Mouse (Mus musculus): ENCODE results near the gene Ceacam19. TPM values are rescaled to one million over a fixed set of nuclear protein-coding genes. Genes with fewer than 3 reads are reported as not detected.

Ceacam19 gene
- total RNA-seq, 2 experiments from 2014 or later = not detected

- no peak for DNase-seq
These were observed 50.9 kb downstream of the Ceacam19 start for GRCm38 (mm10) chr7:19836843-19837242.

- no peak for DNase-seq
These were observed 53.7 kb downstream of the Ceacam19 start for GRCm38 (mm10) chr7:19834055-19834454.

GRCm38 (mm10) chr7:19831837-19832236 is 55.9 kb downstream of the Ceacam19 start:
- no peak for DNase-seq

GRCm38 (mm10) chr7:19830682-19831156 is 57.0 kb downstream of the Ceacam19 start:
- DNase-seq = no peak

- DNase-seq = no peak
These were observed 58.1 kb downstream of the Ceacam19 start for GRCm38 (mm10) chr7:19829694-19830093.

GRCm38 (mm10) chr7:19826756-19827155 is 61.0 kb downstream of the Ceacam19 start:
- no peak for DNase-seq

Other genes starting within 250 kb of the Ceacam19 start
- gene Clptm1, start 222.9 kb downstream of the Ceacam19 start, total RNA-seq (2021) = 100 to 1,000 TPM; 131 to 144 TPM
- gene Apoc2, start 210.0 kb downstream of the Ceacam19 start, total RNA-seq (2021) = not detected
- gene Gm44805, start 206.5 kb downstream of the Ceacam19 start, total RNA-seq (2021) = not detected
- not detected for gene Apoc4, start 206.5 kb downstream of the Ceacam19 start, total RNA-seq (2021)
- 1 to 10 TPM; 4.6 to 5.7 TPM for gene Apoc1, start 195.3 kb downstream of the Ceacam19 start, total RNA-seq (2021)
- 1,000 to 10,000 TPM; 2,147 to 2,303 TPM for gene Apoe, start 188.8 kb downstream of the Ceacam19 start, total RNA-seq (2021)
- 100 to 1,000 TPM; 110 to 115 TPM for gene Tomm40, start 172.5 kb downstream of the Ceacam19 start, total RNA-seq (2021)
- 1 to 10 TPM; 5.2 to 5.8 TPM for gene Nectin2, start 137.5 kb downstream of the Ceacam19 start, total RNA-seq (2021)
- 1 to 10 TPM; 9.5 to 9.8 TPM for gene Bcam, start 116.9 kb downstream of the Ceacam19 start, total RNA-seq (2021)
- gene Cblc, start 91.2 kb downstream of the Ceacam19 start, total RNA-seq (2021) = not detected
- gene Bcl3, start 65.2 kb downstream of the Ceacam19 start, total RNA-seq (2021) = 1 to 10 TPM in 1 of 2 experiments, under 1 TPM in 1; 0.32 to 1.4 TPM
- 1 to 10 TPM; 1.2 to 1.9 TPM for gene Gm19345, start 36.0 kb downstream of the Ceacam19 start, total RNA-seq (2021)
- not detected for gene Ceacam16, start 26.7 kb downstream of the Ceacam19 start, total RNA-seq (2021)
- 10 to 100 TPM; 11.5 to 14.9 TPM for gene Pvr, start 33.2 kb upstream of the Ceacam19 start, total RNA-seq (2021)
- not detected for gene Igsf23, start 62.8 kb upstream of the Ceacam19 start, total RNA-seq (2021)
- gene Ceacam20, start 77.4 kb upstream of the Ceacam19 start, total RNA-seq (2021) = not detected
- gene Nlrp9b, start 103.5 kb upstream of the Ceacam19 start, total RNA-seq (2021) = not detected
- not detected for gene Vmn1r91, start 211.7 kb upstream of the Ceacam19 start, total RNA-seq (2021)
- not detected for gene Gm16442, start 234.6 kb upstream of the Ceacam19 start, total RNA-seq (2021)